Mouse (Mus musculus) heart, postnatal 0 days (tissue): Measurements from ENCODE around the gene Axl.

Experiments
- CTCF ChIP-seq: IDR thresholded peaks from 2 replicates; pipeline ENCODE4 v1.5.1; 2016; ENCODE audit warnings: antibody characterized with exemption, control low read depth, low read depth
- EP300 ChIP-seq: IDR thresholded peaks from 2 replicates; pipeline ENCODE4 v1.6.1; 2016; ENCODE audit warnings: antibody characterized with exemption, low read depth

DNA sequence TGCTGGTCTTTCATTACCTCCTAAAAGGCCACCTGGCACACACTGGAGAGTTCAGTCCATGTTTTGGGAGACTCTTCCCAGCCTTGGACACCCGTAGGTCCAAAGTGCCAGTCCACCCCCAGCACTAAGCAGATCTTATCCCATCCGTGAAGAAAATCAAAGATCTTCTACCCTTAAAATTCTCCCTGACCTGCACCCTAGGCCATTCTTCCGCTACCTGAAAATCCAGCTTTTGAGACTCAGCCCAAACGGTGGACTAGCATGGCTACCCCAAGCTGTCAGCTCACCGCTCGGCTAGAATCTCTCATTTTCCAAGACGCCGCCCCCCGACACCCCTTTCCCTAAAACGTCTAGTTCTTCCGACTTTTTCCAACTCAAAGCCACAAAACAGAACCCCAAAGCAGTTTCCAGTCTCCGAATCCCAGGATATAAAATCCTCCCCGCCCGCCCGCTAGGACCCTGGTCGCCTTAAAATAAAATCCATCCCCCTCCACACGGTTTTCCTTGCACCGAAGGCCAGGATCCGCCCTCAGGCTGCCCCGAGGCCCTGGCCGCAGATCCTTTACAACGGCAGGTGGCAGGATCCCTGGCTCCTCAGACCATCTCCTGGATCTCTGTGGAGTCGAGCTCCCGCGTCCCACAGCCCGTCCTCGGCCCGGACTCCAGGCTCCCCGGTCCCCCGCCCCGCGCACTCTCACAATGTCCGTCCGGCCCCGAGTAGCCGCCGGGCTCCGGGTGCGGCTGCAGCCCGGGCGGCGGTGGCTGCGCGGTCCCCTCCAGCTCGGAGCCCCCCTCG, 34.7 kb downstream of the Axl start:
- TF ChIP-seq CTCF: no peak
- no peak for TF ChIP-seq EP300
